Mouse (Mus musculus): ENCODE results near the gene Lgi1. TPM values are rescaled to one million over a fixed set of nuclear protein-coding genes. Genes with fewer than 3 reads are reported as not detected.

Lgi1 gene
- polyA plus RNA-seq, 1 experiment from 2014 or later = 1.4 TPM

DNA sequence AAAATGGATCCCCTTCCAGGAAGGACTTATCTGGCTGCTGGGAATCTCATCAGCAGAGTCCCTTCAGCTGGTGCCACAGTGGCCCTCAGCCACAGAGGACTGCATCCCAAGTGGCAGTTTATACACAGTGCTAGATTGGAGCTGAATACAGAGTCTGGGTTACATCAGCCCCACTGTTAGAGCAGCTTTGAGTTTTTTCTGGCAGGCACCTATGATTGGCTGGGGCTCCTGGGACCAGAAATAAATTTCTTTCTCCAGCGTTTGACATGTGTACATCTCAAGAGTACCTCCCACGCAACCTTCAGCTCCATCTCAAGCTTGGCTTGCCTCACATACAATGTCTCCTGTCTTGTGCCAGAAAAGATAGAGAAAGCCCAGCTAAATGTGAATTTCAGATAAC, 67.9 kb downstream of the Lgi1 start:
- Histone ChIP-seq H3K4me3 (no peak overlapping the region), H3K27me3 (replicated peaks; ENCODE audit: low read depth, poor library complexity, severe bottlenecking) (no peaks in the 10 kb centered on the region), H3K9me3 (no peaks in the 10 kb centered on the region), H3K36me3 (replicated peaks) (no peaks in the 10 kb centered on the region), H3K27ac (replicated peaks) (no peak overlapping the region), H3K4me1 (no peaks in the 10 kb centered on the region)
- 79% methylated on average over 2 of the region's 2 CpGs for WGBS
- DNase-seq (ENCODE audit: low spot score) = no peak

- DNase-seq (ENCODE audit: low spot score) = no peak
- Histone ChIP-seq H3K36me3 (replicated peaks) (no peaks in the 10 kb centered on the region), H3K4me1 (no peaks in the 10 kb centered on the region), H3K9me3 (no peaks in the 10 kb centered on the region), H3K4me3 (no peak overlapping the region), H3K27me3 (replicated peaks; ENCODE audit: low read depth, poor library complexity, severe bottlenecking) (no peaks in the 10 kb centered on the region), H3K27ac (replicated peaks) (no peak overlapping the region)
- WGBS = 51% methylated on average over 3 of the region's 3 CpGs
These were observed 68.5 kb downstream of the Lgi1 start for GRCm38 (mm10) chr19:38332820-38333219.

GRCm38 (mm10) chr19:38336553-38336952, 72.2 kb downstream of the Lgi1 start:
- 90% methylated on average over 3 of the region's 3 CpGs for WGBS
- no peaks in the 10 kb centered on the region for H3K36me3 ChIP-seq (replicated peaks)
- no peaks in the 10 kb centered on the region for H3K4me1 ChIP-seq
- no peak for DNase-seq (ENCODE audit: low spot score)
- no peaks in the 10 kb centered on the region for H3K27me3 ChIP-seq (replicated peaks; ENCODE audit: low read depth, poor library complexity, severe bottlenecking)
- H3K4me3 ChIP-seq = no peak overlapping the region
- H3K9me3 ChIP-seq = no peaks in the 10 kb centered on the region
- H3K27ac ChIP-seq (replicated peaks) = no peak overlapping the region

- 90% methylated on average over 3 of the region's 3 CpGs for WGBS
- no peak overlapping the region for H3K27ac ChIP-seq (replicated peaks)
These were observed 73.0 kb downstream of the Lgi1 start for GRCm38 (mm10) chr19:38337332-38337731.

DNA sequence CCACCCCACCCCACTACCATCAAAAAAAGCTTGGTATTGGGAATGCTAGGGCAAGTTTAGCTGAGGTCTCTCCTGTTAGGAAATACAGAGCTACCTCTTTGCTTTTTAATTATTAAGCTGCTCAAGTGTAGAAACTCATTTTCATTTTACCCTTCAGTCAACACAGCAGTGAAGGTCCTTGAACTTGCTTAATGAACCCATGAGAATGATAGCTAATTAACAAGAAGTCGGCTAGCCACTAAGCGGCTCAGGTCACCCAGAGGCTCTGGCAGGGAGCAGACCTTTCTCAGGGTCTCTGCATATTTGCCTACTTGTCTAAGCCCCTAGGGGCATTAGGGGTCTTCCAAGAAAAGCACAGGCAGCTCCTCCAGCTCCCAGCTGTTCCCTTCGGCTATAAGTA, 75.4 kb downstream of the Lgi1 start:
- 66% methylated on average over 3 of the region's 3 CpGs for WGBS
- Histone ChIP-seq H3K4me3 (no peak overlapping the region), H3K36me3 (replicated peaks) (no peaks in the 10 kb centered on the region), H3K4me1 (no peaks in the 10 kb centered on the region), H3K27ac (replicated peaks) (no peak overlapping the region), H3K9me3 (no peaks in the 10 kb centered on the region), H3K27me3 (replicated peaks; ENCODE audit: low read depth, poor library complexity, severe bottlenecking) (no peaks in the 10 kb centered on the region)
- DNase-seq (ENCODE audit: low spot score) = no peak

More at GRCm38 (mm10) chr19:38337332-38337731, 73.0 kb downstream of the Lgi1 start:
- Histone ChIP-seq H3K36me3 (replicated peaks) (no peaks in the 10 kb centered on the region), H3K9me3 (no peaks in the 10 kb centered on the region), H3K27me3 (replicated peaks; ENCODE audit: low read depth, poor library complexity, severe bottlenecking) (no peaks in the 10 kb centered on the region), H3K4me3 (no peak overlapping the region), H3K4me1 (no peaks in the 10 kb centered on the region)
- DNase-seq (ENCODE audit: low spot score) = no peak

DNA sequence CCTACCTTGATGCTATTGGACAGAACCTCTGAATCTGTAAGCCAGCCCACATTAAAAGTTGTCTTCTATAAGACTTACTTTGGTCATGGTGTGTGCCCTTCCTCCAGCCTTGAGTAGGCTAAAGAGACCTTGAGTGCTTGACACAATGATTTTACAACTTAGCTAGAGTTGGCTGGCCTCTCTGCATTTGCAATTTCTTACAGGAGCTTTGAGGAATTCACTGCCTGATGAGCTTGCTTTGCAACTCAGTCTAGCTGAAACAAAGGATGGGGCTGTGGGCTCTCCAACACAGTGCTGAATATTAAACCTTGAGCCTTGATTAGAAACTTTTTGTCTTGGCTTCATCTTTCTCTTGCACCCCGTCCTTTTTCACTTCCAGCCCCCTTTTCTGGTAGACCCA, 78.9 kb downstream of the Lgi1 start:
- peaks cover 2% of the 10 kb centered on the region; the same call in 1 of the 2 replicates for H3K4me1 ChIP-seq
- no peaks in the 10 kb centered on the region for H3K36me3 ChIP-seq (replicated peaks)
- no peak overlapping the region for H3K27ac ChIP-seq (replicated peaks)
- 0 out of 2 replicates have a peak, but pooled peaks cover 2% of the 10 kb centered on the region for H3K9me3 ChIP-seq
- H3K27me3 ChIP-seq (replicated peaks; ENCODE audit: low read depth, poor library complexity, severe bottlenecking) = no peaks in the 10 kb centered on the region
- WGBS = 83% methylated on average over 1 of the region's 1 CpGs
- DNase-seq (ENCODE audit: low spot score) = no peak
- no peak overlapping the region for H3K4me3 ChIP-seq

GRCm38 (mm10) chr19:38348271-38349012, 84.1 kb downstream of the Lgi1 start:
- no peaks in the 10 kb centered on the region for H3K36me3 ChIP-seq (replicated peaks)
- H3K4me3 ChIP-seq = no peak overlapping the region
- H3K4me1 ChIP-seq = peaks cover 5% of the 10 kb centered on the region; the same call in 1 of the 2 replicates
- H3K27me3 ChIP-seq (replicated peaks; ENCODE audit: low read depth, poor library complexity, severe bottlenecking) = no peaks in the 10 kb centered on the region
- no peak for DNase-seq (ENCODE audit: low spot score)
- WGBS = 37% methylated on average over 13 of the region's 13 CpGs
- H3K9me3 ChIP-seq = 0 out of 2 replicates have a peak, but pooled peaks cover 2% of the 10 kb centered on the region
- no peak overlapping the region for H3K27ac ChIP-seq (replicated peaks)

GRCm38 (mm10) chr19:38349013-38349341, 84.6 kb downstream of the Lgi1 start:
- Histone ChIP-seq H3K27me3 (replicated peaks; ENCODE audit: low read depth, poor library complexity, severe bottlenecking) (no peaks in the 10 kb centered on the region), H3K4me3 (no peak overlapping the region), H3K27ac (replicated peaks) (no peak overlapping the region), H3K36me3 (replicated peaks) (no peaks in the 10 kb centered on the region), H3K9me3 (0 out of 2 replicates have a peak, but pooled peaks cover 2% of the 10 kb centered on the region), H3K4me1 (peaks cover 5% of the 10 kb centered on the region; the same call in 1 of the 2 replicates)
- DNase-seq (ENCODE audit: low spot score) = no peak
- WGBS = 75% methylated on average over 5 of the region's 5 CpGs

DNA sequence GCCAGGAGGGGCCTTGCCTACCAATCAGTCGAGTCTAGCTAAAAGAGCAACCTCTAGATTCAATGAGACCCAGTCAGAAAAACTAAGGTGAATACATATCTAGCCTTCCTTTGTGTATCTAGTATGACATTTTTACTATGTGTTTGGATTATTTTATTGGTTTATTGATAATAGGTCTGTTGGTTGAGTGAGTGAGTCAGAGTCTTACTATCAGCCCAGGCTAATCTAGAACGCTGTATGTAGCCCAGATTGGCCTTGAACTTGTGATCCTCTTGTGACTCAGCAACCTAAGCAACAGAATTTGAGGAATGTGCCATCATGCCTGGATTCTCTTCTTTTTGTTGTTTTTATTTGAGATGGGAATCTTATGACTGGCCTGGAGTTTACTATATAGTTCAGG, 86.9 kb downstream of the Lgi1 start:
- Histone ChIP-seq H3K27me3 (replicated peaks; ENCODE audit: low read depth, poor library complexity, severe bottlenecking) (no peaks in the 10 kb centered on the region), H3K4me3 (no peak overlapping the region), H3K9me3 (no peaks in the 10 kb centered on the region), H3K36me3 (replicated peaks) (no peaks in the 10 kb centered on the region), H3K27ac (replicated peaks) (no peak overlapping the region), H3K4me1 (peaks cover 5% of the 10 kb centered on the region; the same call in 1 of the 2 replicates)
- WGBS = 89% methylated on average over 2 of the region's 2 CpGs
- DNase-seq (ENCODE audit: low spot score) = no peak

GRCm38 (mm10) chr19:38351728-38352127, 87.4 kb downstream of the Lgi1 start:
- no peak overlapping the region for H3K27ac ChIP-seq (replicated peaks)
- H3K36me3 ChIP-seq (replicated peaks) = no peaks in the 10 kb centered on the region
- peaks cover 5% of the 10 kb centered on the region; the same call in 1 of the 2 replicates for H3K4me1 ChIP-seq
- no peak overlapping the region for H3K4me3 ChIP-seq
- no peaks in the 10 kb centered on the region for H3K27me3 ChIP-seq (replicated peaks; ENCODE audit: low read depth, poor library complexity, severe bottlenecking)
- DNase-seq (ENCODE audit: low spot score) = no peak
- WGBS = 88% methylated on average over 3 of the region's 3 CpGs
- no peaks in the 10 kb centered on the region for H3K9me3 ChIP-seq

DNA sequence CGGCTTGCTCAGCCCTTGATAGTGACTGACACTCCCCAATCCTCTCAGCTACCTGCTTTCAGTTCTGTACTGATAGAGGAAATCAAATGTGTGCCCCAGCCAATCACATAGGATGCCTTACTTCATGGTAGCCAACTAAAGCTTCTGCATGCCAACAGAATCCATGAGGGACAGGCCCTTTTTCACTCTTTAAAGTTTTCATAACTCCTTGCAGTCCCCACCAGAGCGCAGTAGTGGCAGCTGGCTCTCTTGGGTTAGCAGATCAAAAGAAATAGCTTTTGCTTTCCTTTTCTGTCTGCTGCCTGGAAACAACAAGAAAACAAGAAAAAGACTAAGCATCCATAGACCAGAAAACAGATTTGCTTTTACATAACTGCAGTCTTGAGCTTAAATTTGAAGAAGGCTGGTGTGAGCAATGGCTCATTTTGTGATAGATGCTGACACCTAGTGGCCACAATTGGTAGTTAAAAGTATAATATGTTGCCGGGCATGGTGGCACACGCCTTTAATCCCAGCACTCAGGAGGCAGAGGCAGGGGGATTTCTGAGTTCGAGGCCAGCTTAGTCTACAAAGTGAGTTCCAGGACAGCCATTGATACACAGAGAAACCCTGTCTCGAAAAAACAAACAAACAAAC, 88.3 kb downstream of the Lgi1 start:
- H3K36me3 ChIP-seq (replicated peaks) = no peaks in the 10 kb centered on the region
- H3K27ac ChIP-seq (replicated peaks) = no peak overlapping the region
- peak; percentile 28 for DNase-seq (ENCODE audit: low spot score)
- WGBS = 47% methylated on average over 6 of the region's 6 CpGs
- H3K9me3 ChIP-seq = no peaks in the 10 kb centered on the region
- no peak overlapping the region for H3K4me3 ChIP-seq
- H3K4me1 ChIP-seq = peaks cover 5% of the 10 kb centered on the region; the same call in 1 of the 2 replicates
- H3K27me3 ChIP-seq (replicated peaks; ENCODE audit: low read depth, poor library complexity, severe bottlenecking) = no peaks in the 10 kb centered on the region

DNA sequence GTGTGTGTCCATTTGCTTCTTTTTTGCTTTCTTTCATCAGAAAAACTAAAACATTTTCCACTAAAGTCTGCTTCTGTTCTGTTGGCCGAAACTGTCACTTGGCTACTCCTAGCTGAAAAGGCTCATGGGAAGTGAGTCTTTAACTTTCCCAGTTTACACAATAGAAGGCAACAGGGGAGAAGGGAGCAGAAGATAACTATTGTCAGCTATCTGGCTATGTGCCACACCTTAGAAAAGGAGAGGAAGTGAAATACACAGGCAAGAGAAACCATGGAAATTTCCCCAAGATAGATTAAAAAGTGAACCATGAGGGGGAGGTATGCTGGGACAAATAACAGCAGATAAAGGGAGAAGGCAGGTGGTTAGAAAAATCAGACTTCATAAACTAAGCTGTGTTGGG, 89.9 kb downstream of the Lgi1 start:
- Histone ChIP-seq H3K36me3 (replicated peaks) (no peaks in the 10 kb centered on the region), H3K4me3 (no peak overlapping the region), H3K9me3 (no peaks in the 10 kb centered on the region), H3K27me3 (replicated peaks; ENCODE audit: low read depth, poor library complexity, severe bottlenecking) (no peaks in the 10 kb centered on the region), H3K27ac (replicated peaks) (no peak overlapping the region), H3K4me1 (no peaks in the 10 kb centered on the region)
- no peak for DNase-seq (ENCODE audit: low spot score)
- 92% methylated on average over 1 of the region's 1 CpGs for WGBS

DNA sequence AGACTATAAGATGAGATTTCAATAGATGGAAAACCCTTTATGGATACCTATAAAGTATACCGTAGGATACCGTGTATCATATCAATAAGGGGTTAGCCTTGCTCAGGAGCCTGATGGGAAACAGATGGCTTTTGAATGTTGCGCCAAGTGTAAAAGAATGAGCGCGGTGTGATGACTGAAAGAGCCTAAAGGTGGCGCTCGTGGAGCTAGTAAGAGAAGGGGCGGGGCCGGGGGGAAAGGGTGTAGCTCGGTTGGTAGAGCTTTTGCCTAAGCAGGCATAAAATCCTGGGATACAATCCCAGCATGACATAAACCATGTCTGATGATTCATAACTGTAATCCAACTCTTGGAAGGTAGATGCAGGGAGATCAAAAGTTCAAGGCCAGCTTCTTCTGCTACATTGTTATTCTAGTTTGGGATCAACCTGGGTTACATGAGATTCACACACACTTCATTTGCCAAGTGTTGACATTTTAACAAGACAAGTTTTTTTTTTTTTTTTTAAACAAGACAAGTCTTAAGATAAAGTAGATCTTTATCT, 90.6 kb downstream of the Lgi1 start:
- no peaks in the 10 kb centered on the region for H3K36me3 ChIP-seq (replicated peaks)
- no peaks in the 10 kb centered on the region for H3K4me1 ChIP-seq
- WGBS = 72% methylated on average over 10 of the region's 10 CpGs
- H3K27me3 ChIP-seq (replicated peaks; ENCODE audit: low read depth, poor library complexity, severe bottlenecking) = no peaks in the 10 kb centered on the region
- no peaks in the 10 kb centered on the region for H3K9me3 ChIP-seq
- no peak overlapping the region for H3K27ac ChIP-seq (replicated peaks)
- DNase-seq (ENCODE audit: low spot score) = no peak
- no peak overlapping the region for H3K4me3 ChIP-seq

Data from embryonic facial prominence, embryonic 10.5 days (tissue).